Mouse (Mus musculus): ENCODE results near the gene Ttyh3. TPM values are rescaled to one million over a fixed set of nuclear protein-coding genes. Genes with fewer than 3 reads are reported as not detected.

Ttyh3 gene
- total RNA-seq, 2 experiments from 2014 or later: 202 to 209 TPM

- no peak for DNase-seq (ENCODE audit: low spot score in 2 of 2)
Observed at GRCm38 (mm10) chr5:140582995-140583731, 65.7 kb downstream of the Ttyh3 start.

DNA sequence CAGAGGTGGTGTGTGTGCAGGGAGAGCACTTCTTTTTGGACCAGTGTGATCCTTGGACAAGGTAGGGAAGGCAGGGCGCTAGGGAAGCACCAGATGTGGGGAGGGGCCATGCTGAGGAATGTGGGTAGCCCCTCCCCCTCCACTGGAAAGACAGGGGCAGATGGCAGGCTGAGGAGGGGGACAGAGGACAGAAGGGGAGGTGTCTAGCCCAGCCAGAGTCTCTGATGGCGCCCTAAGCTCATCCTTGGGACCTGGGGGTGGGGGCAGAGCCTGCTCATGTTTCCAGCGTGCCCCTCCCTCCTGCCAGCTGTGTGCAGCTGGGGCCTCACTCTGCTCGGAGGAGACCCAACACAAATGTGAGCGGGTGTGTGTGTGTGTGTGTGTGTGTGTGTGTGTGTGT lies 67.3 kb downstream of the Ttyh3 start:
- DNase-seq (ENCODE audit: low spot score in 2 of 2): no peak

DNA sequence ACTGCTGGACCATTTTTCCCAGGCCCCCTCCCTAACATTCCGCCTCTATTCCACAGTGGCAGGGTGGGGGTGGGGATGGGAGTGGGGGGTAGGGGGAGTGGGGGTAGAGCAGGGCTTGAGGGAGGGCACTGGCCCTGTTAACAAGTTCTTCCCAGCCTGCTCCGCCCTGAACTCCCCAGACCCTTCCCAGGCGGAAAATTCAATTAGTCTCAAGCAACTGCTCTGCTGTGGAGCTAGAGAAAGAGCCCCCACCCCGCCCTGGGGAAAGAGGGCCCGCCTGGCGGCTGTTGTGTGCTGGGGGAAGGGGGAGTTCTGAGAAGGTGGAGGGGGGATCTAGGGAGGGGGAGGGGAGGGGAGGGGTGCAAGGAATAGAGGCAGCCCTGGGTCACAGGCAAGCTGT lies 69.1 kb downstream of the Ttyh3 start:
- no peak for DNase-seq (ENCODE audit: low spot score in 2 of 2)

GRCm38 (mm10) chr5:140579221-140579620 lies 69.6 kb downstream of the Ttyh3 start:
- DNase-seq (ENCODE audit: low spot score in 2 of 2): no peak

DNA sequence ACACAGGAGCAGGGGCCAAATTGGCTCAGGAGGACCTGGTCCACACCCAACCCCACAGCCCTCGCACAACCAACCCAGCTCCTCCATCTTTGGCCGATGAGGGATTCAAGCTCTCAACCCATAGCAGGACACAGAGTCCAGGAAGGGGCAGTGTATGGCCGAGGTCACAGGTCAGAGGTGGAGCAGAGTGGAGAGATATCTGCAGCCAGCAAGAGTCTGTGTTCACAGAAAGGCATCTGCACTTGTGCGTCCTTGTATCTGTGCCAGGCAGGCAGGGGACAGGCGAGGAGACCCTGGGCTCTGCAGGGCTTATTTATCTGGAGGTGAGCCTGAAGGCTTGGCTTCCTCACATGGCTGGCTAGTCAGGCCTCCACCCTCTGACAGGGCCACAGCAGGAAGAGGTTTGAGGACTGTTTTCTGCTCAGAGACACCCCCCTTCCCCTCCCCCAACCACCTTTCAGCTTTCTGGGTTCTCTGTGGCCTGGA lies 73.4 kb downstream of the Ttyh3 start:
- DNase-seq (ENCODE audit: low spot score in 2 of 2): no peak

- no peak for DNase-seq (ENCODE audit: low spot score in 2 of 2)
Observed at GRCm38 (mm10) chr5:140572611-140573010, 76.2 kb downstream of the Ttyh3 start.

DNA sequence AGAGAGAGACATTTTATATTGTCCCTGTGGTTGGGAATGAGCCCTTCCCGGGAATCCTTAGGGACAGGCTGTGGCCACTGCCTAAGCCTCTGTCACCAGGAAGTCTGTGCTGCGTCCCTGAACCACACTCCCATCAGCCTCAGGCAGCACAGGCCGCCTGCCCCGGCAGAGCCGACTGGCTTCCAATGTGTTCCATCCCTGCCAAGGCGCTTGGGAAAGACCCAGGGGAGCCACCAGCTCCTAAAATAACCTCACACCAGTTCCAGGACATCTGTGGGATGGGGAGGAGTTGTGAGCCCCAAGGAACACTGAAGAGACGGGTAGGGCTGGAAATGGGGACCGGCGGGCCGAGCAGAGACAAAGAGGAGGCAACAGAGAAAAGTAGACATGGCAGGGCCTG lies 77.2 kb downstream of the Ttyh3 start:
- peak; percentile 13 to 36 for DNase-seq (ENCODE audit: low spot score in 2 of 2)

DNA sequence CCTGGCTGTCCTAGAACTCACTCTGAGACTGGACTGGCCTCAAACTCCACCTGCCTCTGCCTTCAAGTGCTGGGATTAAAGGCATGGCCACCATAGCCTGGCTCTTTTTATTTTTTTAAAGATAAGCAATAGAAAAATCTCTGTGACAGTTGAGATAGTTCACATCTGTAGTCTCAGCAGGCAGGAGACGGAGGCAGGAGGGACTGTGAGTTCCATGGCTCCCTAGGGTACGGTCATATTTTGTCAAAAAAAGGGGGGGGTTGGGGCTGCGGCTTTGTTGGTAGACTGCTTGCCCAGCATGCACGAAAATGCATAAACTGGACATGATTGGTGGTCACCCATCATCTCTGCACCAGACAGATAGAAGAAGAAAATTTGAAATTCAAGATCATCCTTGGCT lies 77.6 kb downstream of the Ttyh3 start:
- no peak for DNase-seq (ENCODE audit: low spot score in 2 of 2)

Other genes starting within 250 kb of the Ttyh3 start
- gene Eif3b, start 229.7 kb downstream of the Ttyh3 start, total RNA-seq (2021): 10 to 100 TPM; 87.1 to 93.6 TPM
- gene Gm4869, start 203.4 kb downstream of the Ttyh3 start, total RNA-seq (2021): not detected
- gene Chst12, start 143.5 kb downstream of the Ttyh3 start, total RNA-seq (2021): 10 to 100 TPM; 16.2 to 17.4 TPM
- gene Grifin, start 84.0 kb downstream of the Ttyh3 start, total RNA-seq (2021): not detected
- 10 to 100 TPM; 17.0 to 17.1 TPM for gene Lfng, start 41.7 kb downstream of the Ttyh3 start, total RNA-seq (2021)
- gene Iqce, start 53.3 kb upstream of the Ttyh3 start, total RNA-seq (2021): 10 to 100 TPM; 46.5 to 55.3 TPM
- 10 to 100 TPM; 17.6 to 17.8 TPM for gene Brat1, start 56.0 kb upstream of the Ttyh3 start, total RNA-seq (2021)
- gene Amz1, start 75.1 kb upstream of the Ttyh3 start, total RNA-seq (2021): 10 to 100 TPM; 17.7 to 22.3 TPM
- gene Gna12, start 181.4 kb upstream of the Ttyh3 start, total RNA-seq (2021): 10 to 100 TPM; 61.3 to 71.0 TPM